Mouse (Mus musculus): ENCODE results near the gene Prdm11.

- TF ChIP-seq POLR2A (IDR thresholded peaks at IDR 0.05; ENCODE audit: low read depth, low read length) (no peak), CTCF (IDR thresholded peaks at IDR 0.05; ENCODE audit: extremely low read depth, insufficient read length, insufficient replicate concordance, low read depth, low read length) (no peak)
Measured at GRCm38 (mm10) chr2:92953450-92953849, 92.5 kb downstream of the Prdm11 start.

Measured in small intestine, adult 2 months (tissue).